Mouse (Mus musculus) urinary bladder, postnatal 36 days (tissue): Measurements from ENCODE around the gene Apoa1.

ENCODE experiments used
- DNase-seq, 2 experiments: peaks; one replicate each; pipeline ENCODE4 v3.0.0; 2022; ENCODE audit warnings: low spot score in 2 of 2, mixed read lengths in 1 of 2

Gene Apoa1

DNA sequence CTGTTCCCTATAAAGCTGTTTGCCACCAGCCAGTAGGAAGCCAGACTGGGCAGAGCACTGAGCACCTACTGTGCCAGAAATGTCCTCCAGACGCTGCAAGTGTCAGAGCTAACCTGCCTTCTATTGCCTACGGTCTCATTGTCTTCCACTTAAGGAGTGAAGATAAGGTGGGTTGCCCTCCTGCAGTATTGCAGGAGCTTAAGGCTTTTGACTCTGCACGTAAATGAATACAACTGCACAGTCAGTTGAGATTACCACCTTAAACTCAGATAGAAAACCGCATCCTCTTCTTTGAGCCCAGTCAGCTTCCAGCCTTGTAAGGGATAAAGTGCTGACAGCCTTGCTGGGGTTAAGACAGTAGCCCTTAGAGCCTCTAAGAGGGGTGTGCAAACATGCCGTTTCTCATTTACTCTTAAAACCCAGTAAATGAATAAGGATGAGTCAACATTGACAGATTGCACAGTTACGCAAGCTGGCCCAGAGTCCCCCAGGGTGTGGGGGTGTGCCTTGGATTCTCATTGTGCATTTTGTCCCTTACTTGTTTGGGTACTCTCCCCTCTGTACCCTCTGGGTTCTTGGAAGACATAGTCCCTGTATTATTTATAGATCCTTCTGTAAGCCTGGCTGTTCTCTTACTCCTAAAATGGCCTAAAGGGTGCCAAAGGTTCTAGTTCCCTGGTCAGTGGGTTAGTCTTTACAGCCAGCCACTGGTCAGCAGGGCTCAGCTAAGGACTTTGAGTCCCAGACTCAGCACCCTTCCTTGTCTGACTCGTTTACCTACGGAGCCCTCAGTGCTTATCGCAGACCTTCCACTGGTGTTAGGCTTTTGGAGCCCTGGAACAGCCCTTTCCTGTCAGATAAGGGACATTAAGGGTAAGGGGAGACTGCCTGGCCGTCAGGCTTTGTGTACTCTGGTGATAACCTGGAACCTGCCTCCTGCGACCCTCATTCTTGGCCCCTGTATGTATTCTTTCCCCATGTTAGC is 12.8 kb upstream of the Apoa1 start:
- peak in 1 of 2 experiments; percentile 61 for DNase-seq

DNA sequence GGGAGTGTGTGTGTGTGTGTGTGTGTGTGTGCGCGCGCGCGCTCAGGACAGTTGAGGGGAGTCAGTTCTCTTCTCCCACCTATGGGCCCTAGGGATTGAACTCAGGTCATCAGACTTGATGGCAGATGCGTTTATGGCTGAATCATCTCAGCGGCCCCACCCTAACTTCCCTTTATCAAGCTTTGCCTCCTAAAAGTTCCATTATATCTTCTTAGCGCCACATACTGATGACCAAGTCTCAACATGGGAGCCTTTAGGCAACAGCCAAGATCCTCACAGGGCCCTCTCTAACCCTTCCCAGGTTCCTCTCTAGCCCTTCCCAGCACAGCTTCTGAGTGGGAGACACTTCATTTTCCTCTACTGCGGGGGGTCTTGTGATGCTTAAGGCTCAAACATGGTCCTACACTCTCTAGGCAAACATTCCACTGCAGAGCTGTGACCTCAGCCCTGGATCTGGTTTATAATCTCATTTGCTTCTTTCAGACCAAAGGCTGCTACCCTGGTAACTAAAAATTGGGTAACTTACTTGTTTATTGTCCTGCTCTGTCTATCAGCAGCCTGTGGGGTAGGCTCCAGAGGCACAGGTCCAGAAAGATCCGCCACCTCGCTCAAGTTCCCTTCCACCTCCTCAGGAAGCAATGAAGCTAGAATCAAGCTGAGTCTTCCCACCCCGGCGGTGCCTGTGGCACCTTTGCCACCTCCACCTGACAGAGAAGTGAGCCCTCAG is 11.5 kb upstream of the Apoa1 start:
- DNase-seq: no peak

DNA sequence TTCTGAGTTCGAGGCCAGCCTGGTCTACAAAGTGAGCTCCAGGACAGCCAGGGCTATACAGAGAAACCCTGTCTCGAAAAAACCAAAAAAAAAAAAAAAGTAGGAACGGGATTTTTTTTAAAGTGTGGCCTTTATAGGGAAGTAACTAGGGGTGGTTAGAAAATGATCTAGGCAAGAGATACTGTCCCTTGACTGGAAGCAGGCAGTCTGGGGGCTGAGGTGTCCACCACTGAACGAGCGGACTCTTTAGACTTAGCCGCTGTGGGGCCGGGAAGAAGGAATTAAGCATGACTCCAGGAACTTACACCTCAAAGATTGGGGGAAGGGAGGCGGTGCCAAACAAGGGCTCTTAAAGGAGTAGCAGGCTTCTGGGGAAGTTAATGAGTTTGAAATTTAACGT is 10.2 kb upstream of the Apoa1 start:
- DNase-seq: no peak

DNA sequence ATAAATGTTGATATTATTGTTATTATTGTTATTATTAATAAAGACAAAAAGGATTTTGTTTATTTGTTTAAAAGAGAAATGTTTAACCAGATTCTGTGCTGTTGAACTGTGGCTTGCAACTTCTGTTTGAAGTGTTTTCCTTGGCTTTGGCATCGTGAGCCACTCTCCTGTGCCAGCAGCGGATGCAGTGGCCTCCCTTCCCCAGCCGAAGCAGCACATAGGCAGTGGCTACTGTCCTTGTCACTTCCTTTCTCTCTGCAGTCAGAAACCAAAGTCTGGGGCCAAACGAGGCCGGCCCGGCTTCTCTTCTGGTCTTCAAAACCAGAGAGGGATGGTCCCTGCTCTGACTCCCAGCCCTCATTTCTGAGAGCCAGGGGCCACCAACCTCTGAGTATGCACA is 5.3 kb upstream of the Apoa1 start:
- DNase-seq: no peak

DNA sequence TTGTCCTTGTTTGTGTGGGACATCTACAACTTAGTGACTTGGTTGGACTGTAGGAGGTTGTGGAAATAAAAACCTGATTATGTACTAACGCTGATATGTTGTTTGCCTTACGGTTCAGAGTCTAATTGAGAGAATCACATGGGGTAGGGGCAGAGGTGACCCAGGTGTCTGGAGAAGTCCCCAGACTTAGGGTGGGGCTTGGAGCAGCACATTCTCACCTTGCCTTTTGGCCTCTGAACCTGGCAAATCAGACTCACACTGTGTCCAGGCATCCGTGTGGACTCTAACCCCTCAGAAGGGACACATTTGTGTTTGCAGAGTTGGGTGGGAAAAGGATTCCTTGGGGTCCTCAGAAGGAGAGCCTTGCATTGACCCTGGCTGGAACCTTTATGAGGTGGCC is 4.3 kb upstream of the Apoa1 start:
- DNase-seq: no peak

DNA sequence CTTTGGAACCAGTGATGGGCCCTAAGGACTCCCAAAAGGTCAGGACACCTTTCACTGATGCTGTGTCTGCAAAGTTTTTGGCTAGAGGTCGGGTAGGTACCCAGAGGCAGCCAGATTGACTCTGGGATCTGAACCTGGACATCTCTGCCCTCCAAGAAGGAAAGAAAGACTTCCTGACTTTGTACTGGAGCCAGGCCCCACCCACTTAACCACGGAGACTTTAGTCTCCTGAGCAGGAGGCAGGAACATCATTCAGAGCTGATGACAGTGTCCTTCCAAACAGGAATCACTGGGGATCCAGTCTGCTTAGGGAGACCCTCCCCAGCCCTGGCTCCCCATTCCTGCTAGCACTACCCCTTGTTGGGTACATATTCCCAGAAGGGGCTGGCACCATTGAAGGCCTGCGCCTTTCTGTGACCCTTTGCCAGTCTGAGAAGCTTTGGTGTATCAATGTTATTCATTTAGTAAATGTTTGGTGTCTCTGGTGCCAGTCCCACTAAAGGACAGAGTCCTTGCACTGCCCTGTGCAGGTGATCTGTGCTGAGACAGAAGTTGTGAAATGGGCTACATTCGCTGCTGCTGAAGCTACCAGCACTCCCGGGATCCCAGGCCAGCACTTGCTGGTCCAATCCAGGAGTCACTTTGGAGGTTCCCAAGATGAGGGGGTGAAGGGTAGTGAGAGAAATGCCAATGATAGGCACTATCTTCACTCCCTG is 3.3 kb upstream of the Apoa1 start:
- DNase-seq: no peak

DNA sequence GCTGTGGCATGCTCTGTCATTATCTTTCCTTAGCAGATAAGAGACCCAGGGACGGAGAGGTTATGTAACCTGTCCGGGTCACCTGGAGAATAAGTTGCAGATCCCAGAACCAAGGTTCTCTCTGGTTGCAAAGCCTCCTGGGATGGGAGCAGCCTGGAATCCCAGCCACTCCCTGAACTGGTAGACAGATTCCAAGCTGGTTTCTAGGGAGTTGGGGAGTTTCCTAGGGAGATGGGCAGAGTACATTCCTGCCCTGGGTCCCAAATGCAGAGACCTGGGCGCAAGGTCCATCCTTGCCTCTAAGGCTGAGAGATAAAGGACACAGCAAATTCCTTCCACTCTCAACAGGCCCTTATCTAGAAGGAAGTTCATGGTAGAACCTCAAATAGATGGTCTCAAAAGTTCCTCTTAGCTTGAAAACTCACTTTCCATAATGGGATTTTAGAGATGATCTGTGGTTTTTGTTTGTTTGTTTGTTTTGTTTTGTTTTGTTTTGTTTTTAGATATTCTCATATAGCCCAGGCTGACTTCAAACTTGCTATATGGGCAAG is 1.2 kb upstream of the Apoa1 start:
- DNase-seq: no peak

DNA sequence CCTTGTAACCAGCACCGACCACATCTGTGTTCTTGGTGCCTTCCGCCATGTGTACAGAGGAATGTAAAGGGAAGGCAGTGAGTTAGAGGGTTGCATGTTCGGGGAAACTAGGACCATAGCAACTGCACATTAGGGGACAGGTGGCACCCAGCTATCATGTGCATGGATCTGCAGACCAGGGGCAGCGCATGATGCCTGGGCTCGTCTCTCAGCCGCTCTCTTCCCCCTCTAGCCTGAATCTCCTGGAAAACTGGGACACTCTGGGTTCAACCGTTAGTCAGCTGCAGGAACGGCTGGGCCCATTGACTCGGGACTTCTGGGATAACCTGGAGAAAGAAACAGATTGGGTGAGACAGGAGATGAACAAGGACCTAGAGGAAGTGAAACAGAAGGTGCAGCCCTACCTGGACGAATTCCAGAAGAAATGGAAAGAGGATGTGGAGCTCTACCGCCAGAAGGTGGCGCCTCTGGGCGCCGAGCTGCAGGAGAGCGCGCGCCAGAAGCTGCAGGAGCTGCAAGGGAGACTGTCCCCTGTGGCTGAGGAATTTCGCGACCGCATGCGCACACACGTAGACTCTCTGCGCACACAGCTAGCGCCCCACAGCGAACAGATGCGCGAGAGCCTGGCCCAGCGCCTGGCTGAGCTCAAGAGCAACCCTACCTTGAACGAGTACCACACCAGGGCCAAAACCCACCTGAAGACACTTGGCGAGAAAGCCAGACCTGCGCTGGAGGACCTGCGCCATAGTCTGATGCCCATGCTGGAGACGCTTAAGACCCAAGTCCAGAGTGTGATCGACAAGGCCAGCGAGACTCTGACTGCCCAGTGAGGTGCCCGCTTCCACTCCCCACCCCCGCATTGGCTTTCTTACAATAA is 1.4 kb downstream of the Apoa1 start:
- DNase-seq: peak; percentile 64 to 83

DNA sequence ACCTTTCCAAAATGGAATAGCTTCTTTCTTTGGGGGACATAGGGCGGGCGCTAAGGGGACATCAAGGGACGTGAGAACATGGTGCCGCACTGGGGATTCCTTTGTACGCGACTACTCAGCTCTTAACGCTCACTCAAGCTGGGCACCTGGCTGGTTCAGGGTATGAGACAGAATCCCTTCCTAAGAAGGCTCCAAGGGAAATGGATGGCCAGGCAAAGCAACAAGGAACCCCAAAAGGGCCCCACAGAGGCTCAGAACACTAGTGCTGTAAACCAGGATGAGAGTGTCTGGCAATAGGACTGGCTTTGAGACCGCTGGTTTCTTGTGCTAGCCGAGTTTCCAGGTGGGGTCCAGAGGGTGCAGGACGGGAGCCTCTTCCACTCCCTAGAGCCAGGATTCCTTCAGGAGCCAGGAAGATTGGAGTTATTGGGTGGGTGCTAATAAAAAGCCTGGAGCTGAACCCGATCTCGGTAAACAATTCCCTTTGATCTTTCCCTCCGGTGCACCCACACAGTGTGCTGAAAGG is 2.1 kb downstream of the Apoa1 start:
- no peak for DNase-seq

DNA sequence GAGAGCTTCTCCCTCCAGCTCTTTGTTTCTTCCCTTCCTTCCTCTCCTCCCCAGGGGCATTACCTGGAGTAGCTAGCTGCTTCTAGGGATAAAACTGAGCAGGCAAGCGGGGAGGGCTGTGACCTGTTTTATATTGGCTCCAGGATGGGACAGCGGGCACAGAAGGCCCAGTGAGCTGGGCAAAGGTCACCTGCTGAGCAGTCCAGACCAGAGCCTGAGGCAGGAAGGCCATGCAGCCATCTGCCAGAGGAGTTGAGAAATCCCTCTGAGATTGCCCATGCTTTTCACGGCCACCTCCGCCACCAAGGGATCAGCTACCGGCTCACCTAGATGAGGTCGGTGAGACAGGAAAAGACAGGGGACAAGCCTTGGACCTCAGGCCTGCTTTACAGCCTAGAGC is 6.8 kb downstream of the Apoa1 start:
- DNase-seq: no peak

DNA sequence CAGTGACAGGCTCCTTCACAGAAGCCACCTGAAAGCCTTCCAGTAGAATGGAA is 7.0 kb downstream of the Apoa1 start, which contains the start of gene Apoc3:
Gene Apoc3, minus strand, starts transcription at position 41 of the 53 bp plus-strand sequence.
- DNase-seq: no peak

DNA sequence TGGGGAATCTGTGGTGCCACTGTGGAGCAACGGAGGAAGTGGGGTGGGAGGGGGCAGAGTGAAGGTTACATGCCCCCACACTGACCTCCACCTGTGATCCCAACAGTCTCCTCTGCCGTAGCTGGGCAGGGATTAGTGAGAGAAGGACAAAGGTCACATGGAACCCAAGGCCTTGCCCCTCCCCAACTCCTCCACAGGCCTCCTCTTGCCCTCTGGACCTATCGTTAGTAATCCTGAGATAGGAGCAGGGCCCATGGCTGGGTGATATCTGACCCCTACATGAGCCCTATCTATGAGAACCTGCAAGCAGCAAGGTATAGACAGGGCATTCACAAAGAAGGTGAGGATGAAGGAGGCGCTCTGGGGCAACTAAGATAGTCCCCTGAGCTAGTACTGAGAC is 7.3 kb downstream of the Apoa1 start:
- no peak for DNase-seq

DNA sequence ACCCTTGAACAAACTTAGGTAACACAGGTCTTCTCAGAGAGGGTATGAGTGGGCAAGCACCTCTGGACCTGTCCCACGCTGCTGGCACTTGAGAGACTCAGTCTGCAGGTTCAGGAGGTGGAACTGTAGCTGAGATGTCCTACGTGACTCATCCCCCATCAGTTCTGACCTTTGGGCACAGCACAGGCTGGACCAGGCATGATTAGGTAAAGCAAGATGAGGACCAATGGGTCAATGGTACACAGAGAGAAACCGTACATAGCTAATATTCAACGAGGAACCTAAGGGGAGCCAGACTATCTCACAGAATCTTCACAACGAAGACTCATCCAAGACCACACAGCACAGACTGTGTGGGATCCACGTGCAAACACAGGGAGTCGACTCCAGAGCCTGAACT is 10.5 kb downstream of the Apoa1 start:
- no peak for DNase-seq

DNA sequence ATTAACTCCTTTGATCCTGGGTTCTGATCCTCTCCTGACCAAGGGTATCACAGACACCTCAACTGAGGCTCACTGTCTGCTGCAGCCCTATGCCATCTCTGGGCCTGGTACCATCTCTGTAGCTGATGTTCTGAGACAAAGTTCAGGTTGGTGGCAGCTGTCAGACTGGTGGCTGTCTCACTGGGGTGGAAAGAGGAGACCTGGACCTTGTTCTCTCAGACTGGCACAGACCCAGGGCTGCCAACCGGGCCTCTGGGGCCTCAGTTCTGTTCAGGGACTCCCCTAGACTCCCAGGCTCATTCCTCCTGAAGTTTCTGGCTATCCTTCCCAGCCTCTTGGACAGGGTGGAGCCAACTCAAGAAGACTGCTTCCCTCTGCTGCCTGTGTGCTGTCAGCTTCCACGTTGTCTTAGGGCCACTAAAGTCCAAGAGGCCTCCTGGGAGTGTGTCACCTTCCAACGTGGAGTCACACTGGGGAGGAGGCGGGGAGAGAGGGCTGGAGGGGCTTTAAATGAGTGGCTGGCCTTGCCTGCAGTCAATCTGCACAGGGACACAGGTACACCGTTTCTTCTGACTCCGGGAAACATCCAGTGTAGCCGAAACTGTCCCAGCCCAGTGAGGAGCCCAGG is 12.3 kb downstream of the Apoa1 start, which contains the start of gene Apoa4:
Gene Apoa4, plus strand, starts transcription at position 171 of the 628 bp plus-strand sequence.
- DNase-seq: no peak

DNA sequence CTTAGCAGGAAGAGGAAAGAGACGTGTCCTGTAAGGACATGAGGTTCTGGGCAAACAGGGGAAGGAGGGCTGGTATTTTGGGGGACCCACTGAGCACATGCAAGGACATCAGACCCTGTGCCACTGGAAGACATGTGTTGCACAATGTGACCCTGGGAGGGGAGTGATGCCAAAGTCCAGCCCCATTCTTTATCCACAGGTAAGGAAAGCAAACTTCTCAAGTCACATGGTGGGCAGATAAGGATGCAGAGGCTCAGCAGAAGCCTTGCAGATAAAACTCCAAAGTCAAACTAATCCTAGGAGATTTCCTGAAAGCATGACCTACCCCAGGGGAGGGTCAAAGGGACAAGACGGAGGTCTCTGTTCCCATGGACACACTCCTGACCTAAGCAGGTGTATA is 13.4 kb downstream of the Apoa1 start:
- DNase-seq: no peak

DNA sequence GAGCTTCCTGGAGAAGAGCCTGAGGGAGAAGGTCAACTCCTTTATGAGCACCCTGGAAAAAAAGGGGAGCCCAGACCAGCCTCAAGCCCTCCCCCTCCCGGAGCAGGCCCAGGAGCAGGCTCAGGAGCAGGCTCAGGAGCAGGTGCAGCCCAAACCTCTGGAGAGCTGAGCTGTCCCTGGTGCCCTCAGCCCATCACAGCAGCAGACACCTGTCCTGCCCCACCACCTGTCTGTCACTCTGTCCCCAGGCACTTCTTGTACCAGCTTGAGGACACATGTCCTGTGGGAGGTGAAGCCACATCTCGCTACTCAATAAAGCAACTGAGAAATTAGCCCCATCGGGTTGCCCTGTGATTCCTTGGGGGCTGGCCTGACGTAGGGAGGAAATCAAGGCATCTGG is 14.7 kb downstream of the Apoa1 start:
- DNase-seq: no peak

DNA sequence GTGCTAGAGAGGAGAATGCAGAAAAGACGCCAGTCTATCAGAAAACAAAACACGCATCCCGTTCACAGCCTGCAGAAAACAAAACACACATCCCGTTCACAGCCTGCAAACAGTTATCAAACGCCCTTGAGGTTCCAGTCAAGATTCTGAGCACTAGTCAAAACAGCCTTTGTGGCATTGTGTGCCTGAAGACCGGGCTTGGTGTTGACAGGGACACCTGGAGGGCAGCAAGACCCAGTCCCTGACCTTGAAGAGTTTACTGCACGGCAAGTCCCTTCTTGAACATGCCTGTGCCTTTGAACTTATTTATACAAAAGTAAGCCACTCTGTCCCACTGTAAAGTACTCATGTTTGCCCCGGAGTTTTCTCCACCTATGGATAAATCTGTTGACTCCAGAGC is 15.2 kb downstream of the Apoa1 start:
- no peak for DNase-seq

DNA sequence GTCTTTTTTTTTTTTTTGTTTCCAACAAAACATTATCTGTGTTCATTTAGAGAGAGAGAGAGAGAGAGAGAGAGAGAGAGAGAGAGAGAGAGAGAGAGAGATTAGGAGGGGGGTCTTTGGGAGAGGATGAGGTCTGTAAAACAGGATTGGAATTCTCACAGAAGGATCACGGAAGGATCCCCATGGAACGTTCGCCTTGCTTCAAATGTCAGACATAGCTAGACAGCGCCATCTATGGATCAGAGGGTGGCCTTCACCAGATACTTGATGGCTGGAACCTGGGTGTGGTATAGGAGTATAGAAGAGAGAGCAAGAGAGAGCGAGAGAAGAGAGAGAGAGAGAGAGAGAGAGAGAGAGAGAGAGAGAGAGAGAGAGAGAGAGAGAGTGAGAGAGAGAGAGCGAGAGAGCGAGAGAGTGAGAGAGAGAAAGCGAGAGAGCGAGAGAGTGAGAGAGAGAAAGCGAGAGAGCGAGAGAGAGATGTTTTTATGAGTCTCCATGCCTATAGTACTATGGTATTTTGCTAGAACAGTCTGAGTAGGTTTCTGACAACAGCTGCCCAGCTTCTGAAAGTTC is 18.5 kb downstream of the Apoa1 start:
- DNase-seq: peak; percentile 44 to 46

DNA sequence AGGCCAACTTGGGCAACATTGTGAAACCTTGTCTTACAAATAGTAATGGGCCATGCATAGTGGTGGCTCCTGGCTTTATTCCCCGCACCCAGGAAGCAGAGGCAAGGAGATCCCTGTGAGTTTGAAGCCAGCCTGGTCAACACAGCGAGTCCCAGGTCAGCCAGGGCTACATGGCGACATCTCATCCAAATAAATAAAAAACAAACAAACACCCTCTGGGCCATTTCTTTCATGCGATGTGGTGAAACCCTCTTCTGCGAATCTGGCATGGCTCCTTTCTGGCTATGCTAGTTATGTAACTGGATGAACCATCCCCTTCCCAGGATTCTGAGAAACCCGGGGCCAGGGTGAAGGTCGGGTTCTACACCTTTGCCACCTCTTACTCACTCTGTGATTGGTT is 27.8 kb downstream of the Apoa1 start:
- DNase-seq: no peak

DNA sequence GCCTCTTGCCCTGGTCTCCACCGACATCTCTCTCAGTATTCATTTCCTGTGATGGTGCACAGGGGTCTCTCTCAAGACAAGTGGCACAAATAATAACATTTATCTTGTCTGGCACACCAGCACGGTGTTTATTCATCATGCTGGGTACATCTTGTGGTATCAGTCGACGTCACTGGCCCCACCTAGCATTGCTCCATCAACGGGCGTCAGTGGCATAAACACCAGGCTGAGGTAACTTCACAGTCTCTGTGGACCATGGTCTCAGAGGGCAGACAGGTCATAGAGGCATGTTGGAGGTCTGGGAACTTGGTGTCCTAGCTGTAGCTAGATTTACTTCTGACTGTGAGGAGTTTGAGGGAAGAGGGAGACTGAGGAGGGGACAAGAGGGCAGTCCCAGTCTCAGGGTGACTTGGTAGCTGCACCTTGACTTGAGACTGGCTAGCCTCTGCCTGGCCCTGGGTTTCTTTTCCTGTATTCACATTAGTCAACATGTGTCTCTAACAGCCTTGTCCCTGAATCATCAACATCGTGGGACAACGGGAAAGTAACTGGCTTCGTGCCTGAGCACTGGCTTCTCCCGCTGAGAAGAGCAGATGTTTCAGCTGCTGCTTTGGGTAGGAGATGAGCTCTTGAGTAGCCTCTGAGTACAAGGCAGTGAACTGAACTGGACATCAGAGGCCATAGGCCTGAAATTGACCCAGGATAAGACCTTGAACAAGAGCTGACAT is 28.4 kb downstream of the Apoa1 start:
- DNase-seq: no peak
